Mouse (Mus musculus): Measurements from ENCODE around the gene Zfp524.
A peak's percentile ranks its signal among the peaks of the same experiment; 100 is the strongest.

Gene Zfp524

DNA sequence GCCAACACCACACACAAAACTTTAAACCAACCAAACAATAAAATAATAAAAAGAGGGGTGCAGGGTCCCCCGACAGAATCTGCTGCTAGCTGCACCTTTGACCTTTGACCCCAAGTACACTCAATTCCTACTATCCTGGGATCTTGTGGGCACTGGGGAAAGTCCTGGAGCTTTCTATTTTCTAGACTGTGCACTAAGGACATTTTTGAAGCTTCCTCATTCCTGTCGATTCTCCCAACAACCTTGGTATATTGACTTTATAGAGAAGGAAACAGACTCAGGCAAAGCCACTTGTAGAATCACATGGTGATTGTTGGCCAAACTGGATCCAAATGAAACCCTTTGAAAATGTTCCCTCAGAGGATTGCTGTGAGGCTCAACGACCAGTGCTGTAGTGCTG is 1.8 kb downstream of the Zfp524 start:
- DNase-seq: no peak

DNA sequence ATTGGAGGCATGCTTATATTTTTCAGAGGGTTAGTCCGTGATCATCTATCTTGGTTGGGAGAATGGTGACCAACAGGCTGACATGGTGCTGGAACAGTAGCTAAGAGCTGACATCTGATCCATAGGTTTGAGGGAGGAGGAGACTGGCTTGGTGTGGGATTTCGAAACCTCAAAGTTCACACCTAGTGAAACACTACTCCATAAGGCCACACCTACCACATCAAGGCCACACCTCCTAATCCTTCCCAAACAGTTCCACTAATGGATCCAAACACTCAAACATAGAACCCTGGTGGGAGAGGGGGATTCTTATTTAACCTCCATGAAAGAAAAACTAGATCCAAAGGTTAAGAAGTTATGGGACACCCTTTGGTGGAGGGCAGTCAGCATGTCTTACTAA is 2.7 kb downstream of the Zfp524 start:
- DNase-seq: no peak

DNA sequence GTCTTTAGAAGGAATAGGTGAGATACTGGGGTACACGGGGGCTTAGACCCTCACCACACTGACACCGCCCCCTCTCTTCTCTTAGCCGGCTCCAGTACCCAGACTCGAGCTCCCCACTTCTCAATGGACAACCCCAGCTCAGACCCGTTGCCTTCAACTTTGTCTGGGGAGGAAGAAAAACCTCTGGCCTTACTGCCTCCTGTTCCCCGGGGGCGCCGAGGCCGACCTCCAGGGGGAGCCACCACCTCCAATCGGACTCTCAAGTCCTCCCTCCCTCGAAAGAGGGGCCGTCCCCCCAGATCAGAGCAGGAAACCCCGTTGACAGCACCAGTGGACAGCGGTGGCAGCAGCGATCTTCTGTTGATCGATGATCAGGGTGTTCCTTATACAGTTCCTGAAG is 3.1 kb downstream of the Zfp524 start:
- DNase-seq: peak; percentile 31 to 53

DNA sequence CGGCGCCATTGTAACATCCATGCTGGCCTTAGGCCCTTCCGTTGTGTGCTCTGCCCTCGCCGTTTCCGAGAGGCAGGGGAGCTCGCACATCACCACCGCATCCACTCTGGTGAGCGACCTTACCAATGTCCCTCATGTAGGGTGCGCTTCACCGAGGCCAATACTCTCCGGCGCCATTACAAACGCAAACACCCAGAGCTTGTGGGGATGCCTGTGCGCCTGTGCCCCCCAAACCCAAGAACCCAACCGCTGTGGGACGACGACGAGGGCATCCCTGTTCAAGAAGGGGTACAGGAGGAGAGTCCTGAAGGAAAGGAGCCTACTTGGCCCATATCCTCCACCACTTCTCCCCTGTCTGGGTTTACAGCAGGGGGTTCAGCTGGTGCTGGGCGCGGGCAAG is 3.7 kb downstream of the Zfp524 start:
- no peak for DNase-seq

DNA sequence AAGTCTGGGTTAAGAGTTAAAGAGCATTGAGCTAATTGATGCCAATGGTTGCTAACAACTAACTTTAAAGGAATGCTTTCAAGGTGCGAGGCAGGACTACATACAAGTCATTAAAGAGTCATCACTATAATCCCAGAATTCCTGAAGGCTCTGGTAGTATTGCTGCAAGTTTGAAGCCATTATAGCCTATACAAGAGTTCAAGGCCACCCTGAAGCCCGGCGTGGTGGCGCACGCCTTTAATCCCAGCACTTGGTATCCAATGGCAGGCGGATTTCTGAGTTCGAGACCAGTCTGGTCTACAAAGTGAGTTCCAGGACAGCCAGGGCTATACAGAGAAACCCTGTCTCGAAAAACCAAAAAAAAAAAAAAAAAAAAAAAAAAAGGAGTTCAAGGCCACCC is 5.4 kb downstream of the Zfp524 start:
- peak in 1 of 2 experiments; percentile 39 for DNase-seq

DNA sequence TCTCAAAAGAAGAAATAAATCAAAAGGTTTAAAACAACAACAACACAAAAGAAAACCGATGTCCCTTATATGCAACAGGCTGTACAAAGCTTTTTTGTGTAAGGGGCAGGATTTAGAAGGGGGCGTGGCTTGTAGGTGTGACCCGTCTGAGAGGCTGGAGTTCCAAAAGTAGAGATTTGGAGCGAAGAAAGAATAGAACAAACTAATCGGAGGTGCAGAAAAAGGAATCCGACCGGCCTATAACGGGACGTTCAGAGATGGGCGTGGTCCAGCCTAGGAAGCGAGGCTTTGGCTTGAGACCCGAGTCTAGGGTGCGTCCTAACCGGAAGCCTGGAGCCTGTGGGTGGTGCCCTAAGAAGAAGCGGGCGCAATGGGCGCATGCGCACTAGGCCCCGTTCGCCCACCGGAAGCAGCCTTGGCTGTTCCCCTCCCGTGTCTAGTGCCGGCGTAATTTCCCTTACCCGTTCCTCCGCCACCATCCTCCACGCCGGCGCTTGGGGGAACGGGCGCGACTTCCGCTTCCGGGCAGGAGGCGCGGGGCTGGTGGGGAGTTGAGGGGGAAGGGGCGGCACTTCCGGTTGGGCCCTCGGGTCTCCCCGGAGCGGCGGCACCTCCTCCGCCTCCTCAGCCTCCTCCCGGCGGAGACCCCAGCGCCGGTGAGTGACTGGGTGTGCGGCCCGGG is 5.9 kb downstream of the Zfp524 start, which contains the start of the genes Zfp865 and Ccdc106:
Gene Zfp865 (plus strand): TSS at position 377 of the 682 bp plus-strand sequence.
Gene Ccdc106 (plus strand): TSS at position 554 of the 682 bp plus-strand sequence.
- DNase-seq: peak; percentile 99 to 100

DNA sequence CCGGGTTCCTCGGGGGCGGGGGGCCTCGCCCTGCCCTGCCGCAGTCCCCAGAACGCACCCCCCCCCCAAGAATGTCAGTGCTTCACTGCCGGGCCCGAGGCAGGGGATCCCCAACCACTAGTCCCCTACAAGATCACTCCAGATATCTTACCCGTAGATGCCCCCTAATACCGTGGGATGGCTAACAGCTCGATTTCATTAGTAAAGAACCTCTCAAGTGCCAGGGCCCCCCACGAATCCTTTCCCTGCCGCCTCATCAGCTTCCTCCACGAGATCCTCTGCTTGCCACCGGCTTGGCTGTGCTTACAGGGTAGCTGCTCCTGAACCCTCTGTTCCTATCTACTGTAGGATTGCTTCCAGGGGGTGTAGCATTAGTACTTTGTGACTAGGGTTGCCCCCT is 6.5 kb downstream of the Zfp524 start:
- no peak for DNase-seq

DNA sequence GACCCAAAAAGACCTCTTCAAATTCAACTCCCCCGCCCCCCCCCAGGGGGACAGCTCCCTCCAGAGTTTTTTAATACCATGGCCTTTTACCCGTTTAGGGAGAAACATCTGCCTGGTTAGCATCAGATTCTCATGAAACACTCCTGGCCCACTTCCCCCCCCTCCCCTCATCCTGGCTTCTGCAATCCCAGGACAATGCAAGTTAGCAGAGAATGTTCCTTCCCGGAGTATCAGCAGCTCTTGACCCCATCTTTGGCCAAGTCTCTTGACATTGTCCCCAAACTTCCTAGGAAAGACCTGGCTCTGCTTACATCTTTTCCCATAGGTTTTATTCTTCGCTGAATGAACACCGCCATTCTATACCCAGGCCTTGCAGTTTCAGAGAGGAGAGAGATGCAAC is 7.0 kb downstream of the Zfp524 start:
- DNase-seq: peak in 1 of 2 experiments; percentile 15

DNA sequence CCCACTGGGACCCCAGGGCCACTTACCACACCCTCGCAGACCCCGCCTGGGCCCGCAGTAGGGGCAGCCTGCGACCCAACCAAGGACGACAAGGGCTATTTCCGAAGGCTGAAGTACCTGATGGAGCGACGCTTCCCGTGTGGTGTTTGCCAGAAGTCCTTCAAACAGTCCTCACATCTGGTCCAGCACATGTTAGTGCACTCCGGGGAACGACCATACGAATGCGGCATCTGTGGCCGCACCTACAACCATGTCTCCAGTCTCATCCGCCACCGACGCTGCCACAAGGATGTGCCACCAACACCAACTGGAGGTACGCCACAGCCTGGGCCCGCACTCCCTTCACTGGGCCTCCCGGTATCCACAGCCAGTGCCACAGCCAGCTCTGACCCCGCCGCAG is 15.3 kb downstream of the Zfp524 start:
- no peak for DNase-seq

DNA sequence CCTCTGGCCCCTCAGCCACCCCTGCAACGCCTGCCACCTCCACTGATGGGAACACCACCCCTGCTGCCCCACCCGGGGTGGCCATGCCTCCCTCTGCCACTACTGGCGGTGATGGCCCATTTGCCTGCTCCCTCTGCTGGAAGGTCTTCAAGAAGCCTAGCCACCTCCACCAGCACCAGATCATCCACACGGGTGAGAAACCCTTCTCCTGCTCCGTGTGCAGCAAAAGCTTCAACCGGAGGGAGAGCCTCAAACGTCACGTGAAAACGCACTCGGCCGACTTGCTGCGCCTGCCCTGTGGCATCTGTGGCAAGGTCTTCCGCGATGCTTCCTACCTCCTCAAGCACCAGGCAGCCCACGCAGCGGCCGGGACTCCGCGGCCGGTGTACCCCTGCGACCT is 15.7 kb downstream of the Zfp524 start:
- DNase-seq: no peak

DNA sequence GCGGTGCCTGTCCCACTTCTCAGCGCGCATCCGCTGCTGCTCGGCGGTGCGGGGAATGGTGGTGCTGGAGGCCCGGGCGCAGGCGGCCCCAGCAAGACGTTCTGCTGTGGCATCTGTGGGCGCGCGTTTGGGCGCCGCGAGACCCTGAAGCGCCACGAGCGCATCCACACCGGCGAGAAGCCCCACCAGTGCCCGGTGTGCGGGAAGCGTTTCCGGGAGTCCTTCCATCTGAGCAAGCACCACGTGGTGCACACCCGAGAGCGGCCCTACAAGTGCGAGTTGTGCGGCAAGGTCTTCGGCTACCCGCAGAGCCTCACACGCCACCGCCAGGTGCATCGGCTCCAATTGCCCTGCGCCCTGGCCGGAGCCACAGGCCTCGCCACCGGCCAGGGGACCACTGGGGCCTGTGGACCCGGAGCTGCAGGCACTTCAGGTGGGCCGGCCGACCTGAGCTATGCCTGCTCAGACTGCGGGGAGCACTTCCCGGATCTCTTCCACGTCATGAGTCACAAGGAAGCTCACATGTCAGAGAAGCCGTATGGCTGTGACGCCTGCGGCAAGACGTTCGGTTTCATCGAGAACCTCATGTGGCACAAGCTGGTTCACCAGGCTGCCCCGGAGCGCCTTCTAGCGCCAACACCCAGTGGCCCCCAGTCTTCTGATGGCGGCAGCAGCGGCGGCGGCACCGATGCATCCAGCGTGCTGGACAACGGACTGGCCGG is 16.5 kb downstream of the Zfp524 start:
- peak in 1 of 2 experiments; percentile 19 for DNase-seq

DNA sequence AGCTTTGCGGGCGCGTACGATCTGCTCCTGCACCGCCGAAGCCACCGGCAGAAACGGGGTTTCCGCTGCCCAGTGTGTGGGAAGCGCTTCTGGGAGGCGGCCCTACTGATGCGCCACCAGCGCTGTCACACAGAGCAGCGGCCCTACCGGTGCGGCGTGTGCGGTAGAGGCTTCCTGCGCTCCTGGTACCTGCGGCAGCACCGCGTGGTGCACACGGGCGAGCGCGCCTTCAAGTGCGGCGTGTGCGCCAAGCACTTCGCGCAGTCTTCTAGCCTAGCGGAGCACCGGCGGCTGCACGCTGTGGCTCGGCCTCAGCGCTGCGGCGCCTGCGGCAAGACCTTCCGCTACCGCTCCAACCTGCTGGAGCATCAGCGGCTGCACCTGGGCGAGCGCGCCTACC is 17.3 kb downstream of the Zfp524 start:
- no peak for DNase-seq

DNA sequence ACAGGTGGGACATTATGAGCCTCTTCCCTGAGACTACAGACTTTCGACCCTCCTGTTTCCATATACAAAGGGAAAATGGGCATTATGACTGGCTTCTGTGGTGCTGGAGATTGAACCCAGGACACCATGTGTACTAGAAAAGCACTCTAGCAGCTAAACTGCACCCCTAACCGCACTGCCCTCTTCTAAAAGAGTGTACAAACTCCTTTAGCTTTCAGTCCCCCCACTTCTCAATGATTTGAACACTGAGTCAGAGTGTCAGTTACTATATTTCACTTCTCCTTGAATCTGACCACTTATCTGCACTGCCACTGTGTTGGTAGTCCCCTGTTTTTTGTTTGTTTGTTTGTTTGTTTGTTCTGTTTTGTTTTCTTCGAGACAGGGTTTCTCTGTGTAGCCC is 19.6 kb downstream of the Zfp524 start, which contains the start of gene 4632433K11Rik:
Gene 4632433K11Rik (plus strand): TSS at position 301 of the 400 bp plus-strand sequence.
- DNase-seq: no peak

DNA sequence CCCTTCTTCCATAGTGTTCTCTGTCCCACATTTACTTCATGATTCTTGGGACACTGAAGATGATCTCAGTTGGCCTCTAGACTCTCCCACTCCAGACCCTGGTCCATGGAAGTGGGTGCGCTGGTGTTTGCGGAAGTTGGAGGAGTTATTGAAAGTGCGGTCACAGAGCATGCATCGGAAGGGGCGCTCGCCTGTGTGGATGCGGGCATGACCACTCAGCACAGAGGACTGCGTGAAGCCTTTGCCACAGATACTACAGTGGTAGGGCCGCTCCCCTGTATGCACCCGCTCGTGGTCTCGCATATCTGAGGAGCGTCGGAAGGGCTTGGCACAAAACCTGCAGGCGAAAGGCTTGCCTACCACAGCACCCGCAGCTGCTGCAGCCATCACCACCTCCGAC is 21.4 kb downstream of the Zfp524 start:
- DNase-seq: no peak

DNA sequence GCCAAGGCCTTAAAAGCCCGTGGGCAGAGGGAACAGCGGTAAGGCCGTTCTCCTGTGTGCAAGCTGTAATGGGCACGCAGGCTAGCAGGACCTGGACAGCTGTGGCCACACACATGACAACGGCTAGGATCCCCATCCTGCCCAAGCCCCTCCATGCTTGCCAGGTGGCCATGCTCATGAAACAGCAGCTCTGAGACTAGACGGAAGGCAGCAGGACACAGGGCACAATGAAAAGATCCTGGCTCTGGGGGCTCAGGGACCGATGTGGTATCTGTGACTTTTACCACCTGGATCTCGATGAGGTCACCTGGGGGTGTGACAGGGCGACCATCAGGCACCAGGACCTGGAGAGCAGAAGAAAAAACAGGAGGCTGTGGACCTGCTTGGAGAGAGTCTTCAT is 21.9 kb downstream of the Zfp524 start:
- DNase-seq: no peak

DNA sequence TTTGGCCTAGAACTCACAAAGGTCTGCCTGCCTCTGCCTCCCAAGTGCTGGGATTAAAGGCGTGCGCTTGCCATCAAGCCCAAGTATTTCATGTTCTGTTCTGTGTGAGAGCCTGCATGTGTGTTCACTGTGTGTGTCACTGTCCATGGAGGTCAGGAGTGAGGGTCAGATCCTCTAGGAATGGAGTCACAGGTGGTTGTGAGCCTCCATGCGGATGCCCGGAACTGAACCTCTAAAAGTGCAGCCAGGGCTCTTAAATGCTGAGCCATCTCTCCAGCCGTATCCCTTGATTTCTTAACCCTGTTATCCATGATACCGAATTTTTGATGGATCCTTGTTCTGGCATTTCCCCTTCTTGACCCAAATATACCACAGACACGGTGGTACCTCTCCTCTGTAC is 22.8 kb downstream of the Zfp524 start:
- DNase-seq: no peak

DNA sequence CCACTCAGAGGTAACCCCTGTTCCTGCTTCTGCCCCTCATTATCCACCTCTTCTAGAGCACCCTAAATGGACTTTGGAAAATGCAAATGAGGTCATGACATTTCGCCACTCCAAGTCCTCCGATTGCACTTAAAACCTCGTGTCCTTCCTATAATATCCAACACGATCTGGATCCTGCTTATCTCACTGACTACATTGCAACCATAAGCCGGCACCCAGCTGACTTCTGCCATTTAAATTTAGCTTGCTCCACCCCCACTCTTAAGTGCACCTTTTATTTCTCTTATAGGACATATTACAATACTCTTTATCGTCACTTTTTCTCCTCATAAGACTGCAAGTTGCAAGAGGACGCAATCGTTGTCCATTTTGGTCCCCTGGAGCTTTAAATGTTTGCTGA is 23.3 kb downstream of the Zfp524 start:
- no peak for DNase-seq

DNA sequence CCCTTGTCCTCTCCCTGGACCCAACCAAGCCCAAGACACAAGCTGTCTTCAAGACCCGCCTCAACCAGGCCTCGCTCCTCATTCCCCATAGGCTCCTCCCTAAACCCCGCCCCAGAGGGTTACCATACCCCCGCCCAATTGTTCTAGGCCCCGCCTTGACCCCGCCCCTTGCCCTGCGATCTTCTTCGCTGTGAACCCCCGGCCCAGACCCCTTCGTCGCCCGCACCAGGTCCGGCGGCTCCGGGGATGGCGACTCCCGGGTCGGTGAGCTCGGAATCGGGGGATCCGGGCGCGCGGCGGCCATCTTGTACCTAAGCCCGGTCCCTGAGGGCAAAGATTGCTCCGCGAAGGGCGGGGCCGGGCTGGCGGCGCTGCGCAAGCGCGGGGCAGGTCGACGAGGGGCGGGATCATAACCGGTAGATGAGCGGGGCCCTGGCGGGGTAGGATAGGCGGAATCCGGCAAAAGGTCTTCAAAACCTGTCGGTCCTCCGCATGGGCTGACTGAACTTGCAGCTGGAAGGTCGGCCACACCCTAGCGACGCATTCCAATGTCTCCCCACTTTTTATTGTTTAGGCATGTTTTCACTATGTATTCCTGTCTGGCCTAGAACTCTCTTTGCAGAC is 24.0 kb downstream of the Zfp524 start, which contains the start of gene Zfp784:
Gene Zfp784 (minus strand): TSS at position 338 of the 624 bp plus-strand sequence.
- DNase-seq: peak; percentile 94 to 95

DNA sequence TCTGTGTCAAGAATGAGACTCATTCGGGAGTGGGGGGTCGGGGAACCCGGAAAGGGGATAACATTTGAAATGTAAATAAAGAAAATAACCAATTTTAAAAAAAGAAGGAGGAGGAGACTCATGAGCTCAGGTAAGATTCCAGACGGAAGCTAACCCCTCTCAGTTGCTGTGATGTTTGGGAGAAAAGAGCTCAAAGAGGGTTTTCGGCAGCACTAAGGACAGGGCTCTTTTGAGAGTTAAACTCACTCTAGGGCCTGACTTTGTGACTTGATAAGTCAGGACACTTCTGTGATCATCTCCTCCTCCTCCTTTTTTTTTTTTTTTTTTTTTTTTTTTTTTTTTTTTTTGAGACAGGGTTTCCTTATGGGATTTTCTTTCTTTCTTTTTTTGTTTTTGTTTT is 24.7 kb downstream of the Zfp524 start:
- no peak for DNase-seq

DNA sequence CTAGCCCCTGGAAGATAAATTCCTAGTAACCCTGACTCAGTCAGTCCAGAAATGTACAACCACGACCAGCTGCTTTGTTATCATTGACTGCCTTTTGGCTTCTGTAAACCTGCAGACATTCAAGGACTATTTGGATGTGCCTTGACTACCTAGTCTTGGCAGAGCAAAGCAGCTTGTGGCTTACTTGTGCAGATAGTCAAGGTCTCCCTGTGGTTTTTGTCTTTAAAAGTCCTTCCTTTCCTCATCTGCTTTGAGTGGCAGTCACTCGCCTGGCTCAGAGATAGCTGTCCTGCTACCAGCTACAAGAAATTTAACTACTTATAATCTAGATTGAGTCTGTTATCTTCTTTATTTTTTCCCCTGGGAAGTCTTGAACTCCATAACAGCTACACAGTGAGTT is 30.8 kb downstream of the Zfp524 start:
- DNase-seq: no peak

DNA sequence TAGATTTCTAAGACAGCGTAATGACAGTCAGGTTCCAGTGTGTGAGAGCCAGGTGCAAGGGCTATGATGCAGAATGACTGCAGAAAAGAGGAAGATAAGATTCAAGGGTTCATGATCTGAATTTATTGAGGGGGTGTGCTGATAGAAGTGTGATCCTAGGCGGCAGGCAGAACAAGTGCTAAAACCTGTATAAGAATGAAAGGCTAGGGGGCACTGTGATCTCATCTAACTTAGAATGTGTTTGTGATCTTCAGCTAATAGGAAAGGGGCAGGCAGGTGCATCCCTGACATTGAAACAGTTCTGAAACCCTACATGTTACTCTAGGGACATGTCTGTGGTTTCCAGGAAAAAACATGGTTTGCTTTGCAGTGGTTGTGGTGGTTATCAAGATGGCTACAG is 31.9 kb downstream of the Zfp524 start:
- DNase-seq: no peak

DNA sequence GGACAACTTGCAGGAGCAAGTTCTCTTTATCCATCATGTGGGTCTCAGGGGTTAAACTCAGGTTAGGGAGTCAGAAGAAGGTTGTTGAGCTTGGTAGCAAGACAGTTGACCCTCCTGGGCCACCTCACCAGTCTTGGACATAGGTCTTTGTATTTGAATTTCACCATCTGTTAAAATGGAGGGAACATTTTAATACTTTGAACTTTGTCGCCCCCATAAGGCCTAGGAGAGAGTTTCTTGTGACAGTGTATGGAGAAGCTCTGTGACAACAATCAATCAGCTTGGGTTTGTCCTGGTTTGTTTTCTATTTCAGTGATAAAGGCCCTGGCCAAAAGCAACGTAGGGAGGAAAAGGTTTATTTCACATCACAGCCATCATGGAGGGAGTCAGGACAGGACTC is 33.1 kb downstream of the Zfp524 start:
- DNase-seq: no peak
